Mouse (Mus musculus) lung, adult 18-20 months (tissue): ENCODE measurements around the gene U2af1.
"Not testable (repeated sequence)": the region's sequence is repeated elsewhere in the genome, so short reads cannot be mapped to it uniquely, and the experiment has no call there.

ENCODE experiments used
- DNase-seq, 2 experiments: peaks; one replicate each; pipeline ENCODE4 v3.0.0; 2022; ENCODE audit warnings: mixed read lengths in 2 of 2

The U2af1 gene

DNA sequence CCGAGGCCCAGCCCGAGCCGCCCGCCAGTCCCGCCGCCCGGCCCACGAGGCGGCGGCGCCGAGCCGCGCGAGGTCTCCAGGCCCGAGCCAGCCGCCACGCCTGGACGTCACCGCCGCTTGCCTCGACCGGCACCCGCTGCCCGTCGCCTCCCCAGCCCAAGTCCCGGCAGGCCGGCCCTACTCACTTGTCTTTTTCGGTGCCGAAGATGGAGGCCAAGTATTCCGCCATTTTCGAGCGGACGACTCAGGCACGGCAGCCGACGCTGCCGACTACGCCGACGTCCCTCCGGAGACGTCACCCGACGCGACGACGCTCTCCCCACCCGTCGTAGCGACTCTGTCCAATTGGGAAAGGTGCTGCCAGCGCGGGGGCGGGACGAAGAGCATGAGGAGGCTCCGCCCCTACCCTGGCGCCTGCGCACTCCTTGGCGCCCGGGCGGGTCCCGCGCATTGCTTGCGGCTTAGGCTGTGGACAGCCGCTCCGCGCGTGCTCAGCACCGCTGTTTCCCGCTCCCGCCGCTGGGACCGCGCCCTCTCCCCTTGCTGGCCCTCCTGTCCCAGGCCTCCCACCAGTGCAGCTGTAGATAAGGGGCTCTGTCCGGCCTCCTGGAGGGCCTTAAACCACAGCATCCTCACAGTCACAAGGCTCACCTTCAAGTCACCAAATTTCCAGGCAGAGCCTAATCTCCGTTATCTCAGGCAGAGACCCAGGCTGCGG, at the start of gene U2af1:
TSS of gene U2af1 (minus strand) at position 425 of the 718 bp plus-strand sequence.
- peak; percentile 97 to 98 for DNase-seq

DNA sequence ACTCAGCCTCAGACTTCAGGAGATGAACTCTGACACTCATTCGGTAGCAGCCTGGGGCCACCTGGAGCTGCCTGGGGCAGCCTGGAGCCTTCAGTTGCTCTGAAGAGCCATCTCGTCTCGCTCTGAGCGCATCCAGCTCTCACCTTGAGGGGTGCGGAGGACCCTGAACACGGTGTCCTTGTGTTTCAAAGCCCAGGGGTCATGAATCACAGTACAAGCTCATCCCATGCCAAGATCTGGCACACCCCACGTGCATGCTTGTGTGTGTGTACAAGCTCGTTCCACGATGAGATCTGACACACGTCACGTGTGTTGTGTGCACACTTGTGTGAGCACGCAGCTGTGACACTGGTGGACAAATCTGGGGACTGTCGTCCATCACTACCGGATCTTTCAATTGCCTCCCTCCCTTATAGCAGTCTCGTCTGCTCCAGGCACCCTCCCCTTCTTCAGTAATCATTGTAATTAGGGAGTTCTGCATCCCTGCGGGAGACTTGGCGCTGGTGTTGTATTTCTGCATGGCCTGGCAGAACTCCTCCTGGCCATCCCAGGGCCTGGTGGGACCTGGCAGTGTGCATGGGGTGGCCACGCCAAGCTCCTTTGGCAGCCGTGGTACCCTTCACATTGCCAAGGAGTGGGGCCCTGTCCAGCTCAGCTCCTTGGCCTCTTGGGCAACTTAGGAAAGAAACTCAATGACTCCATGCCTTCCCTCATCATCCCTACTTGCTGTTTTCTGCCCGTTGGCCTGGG, 46.8 kb upstream of the U2af1 start:
- DNase-seq, result no peak

- DNase-seq, result peak; percentile 75 to 83
Measured at GRCm38 (mm10) chr17:31703276-31703980, 44.7 kb upstream of the U2af1 start.

- DNase-seq, result no peak
Measured at GRCm38 (mm10) chr17:31698347-31698746, 39.7 kb upstream of the U2af1 start.

DNA sequence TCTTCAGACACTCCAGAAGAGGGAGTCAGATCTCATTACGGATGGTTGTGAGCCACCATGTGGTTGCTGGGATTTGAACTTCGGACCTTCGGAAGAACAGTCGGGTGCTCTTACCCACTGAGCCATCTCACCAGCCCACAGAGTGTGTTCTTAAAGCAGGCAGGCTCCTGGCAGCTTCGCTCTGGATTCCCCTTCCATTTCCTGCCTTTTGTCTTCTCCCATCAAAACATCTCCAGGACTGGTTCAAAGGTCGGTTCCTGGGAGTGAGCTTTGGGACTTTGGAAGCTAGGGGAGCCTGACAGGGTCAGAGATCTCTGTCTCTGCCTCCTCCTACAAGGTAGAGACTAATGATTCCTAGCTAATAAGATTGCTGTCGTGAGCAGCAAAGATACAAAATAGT, 36.7 kb upstream of the U2af1 start:
- not testable (repeated sequence) for DNase-seq

GRCm38 (mm10) chr17:31694949-31695348, 36.3 kb upstream of the U2af1 start:
- DNase-seq, result no peak

DNA sequence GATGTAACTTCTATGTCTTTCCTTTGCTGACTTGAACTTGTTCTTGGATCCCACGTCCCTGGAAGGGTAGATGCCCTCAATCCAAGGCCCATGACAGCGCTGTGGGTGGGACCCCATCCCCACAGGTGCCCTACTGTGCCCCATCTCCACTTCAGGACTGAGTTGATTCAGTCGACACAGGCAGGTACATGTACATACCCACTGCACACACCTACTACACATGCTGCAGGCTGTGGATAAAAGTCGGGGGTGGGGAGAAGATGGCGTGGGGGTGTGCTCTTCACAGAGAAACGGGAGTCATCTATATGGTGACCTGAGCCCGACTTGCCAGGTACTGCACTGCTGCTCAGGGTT, 35.3 kb upstream of the U2af1 start:
- no peak for DNase-seq

- DNase-seq, result peak; percentile 84 to 89
Measured at GRCm38 (mm10) chr17:31693330-31694022, 34.8 kb upstream of the U2af1 start.

DNA sequence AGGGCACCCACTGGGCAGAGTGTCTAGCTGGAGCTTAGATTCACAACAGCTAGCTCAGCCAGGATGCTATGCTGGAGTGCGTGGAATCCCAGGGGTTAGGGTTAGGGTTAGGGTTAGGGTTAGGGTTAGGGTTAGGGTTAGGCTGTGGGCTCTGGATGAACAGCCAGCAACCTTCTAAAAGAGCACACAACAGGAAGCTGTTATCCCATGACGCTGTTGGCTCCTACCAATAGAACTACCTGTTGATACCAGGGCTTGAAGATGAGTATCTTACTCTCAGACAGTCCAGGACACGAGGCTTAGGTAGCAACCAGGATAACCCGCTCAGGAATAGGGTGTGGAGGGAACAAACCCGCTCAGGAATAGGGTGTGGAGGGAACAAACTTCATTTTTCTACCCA, 34.2 kb upstream of the U2af1 start:
- DNase-seq, result no peak

- peak; percentile 45 to 68 for DNase-seq
Measured at GRCm38 (mm10) chr17:31689606-31690005, 30.9 kb upstream of the U2af1 start.

DNA sequence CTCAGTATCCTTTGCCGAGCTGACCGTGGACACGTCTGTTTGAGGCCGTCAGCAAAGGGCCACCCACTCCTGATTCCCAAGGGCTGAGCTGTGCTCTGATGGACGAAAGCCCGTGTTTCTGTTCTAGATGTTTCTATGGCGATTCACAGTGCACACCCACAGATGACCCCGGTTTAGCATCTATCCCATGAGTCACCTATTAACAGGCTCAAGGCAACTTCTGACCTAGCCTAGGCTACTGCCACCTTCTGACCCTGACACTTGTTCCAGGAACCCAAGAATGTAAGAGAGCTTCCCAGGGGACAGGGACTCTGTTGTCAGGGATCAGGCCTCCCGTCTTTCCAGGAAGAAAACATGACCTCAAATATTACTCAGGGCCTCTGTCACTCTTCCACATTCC, 29.4 kb upstream of the U2af1 start:
- DNase-seq, result peak in 1 of 2 experiments; percentile 26

DNA sequence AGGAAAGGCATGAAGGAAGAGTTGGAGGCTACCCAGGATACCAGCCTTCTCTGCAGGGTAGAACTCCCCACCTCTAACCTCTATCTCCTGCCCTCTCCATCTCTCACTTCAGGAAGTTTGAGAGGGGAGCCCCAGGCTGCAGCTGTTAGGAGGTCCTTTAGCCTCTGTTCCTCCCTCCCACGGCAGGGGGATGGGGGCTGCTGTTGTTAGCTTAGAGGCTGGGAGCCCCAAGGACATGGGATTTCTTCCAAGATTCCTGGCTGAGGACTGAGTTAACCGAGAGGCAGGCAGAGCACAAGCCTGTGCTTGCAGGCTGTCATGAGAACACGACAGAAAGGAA, 27.5 kb upstream of the U2af1 start:
- DNase-seq, result peak in 1 of 2 experiments; percentile 27

GRCm38 (mm10) chr17:31685514-31686224, 27.0 kb upstream of the U2af1 start:
- peak; percentile 84 to 90 for DNase-seq

- DNase-seq, result no peak
Measured at GRCm38 (mm10) chr17:31680450-31680849, 21.8 kb upstream of the U2af1 start.

GRCm38 (mm10) chr17:31677507-31677906, 18.8 kb upstream of the U2af1 start, which contains the start of gene Cryaa:
Cryaa (plus strand) TSS chr17:31677807.
- DNase-seq, result no peak

DNA sequence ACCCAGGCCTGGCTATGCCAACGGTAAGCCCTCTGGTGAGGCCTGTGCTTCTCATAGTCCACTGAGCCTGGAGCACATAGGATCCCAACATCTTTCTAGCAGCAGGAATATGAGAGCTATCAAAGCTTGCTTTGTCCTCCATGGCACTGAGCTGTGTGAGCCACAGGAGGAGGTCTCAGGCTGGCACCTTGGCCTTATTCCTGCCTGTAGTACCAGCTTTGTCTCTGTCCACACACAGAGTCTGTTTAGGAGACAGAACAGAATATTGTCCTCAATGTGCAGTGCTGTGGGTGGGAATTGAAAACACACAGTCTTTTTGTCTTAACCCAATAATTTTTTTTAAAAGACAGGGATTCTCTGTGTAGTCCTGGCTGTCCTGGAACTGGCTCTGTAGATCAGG, 15.7 kb upstream of the U2af1 start:
- no peak for DNase-seq

GRCm38 (mm10) chr17:31672279-31672678, 13.6 kb upstream of the U2af1 start:
- no peak for DNase-seq

DNA sequence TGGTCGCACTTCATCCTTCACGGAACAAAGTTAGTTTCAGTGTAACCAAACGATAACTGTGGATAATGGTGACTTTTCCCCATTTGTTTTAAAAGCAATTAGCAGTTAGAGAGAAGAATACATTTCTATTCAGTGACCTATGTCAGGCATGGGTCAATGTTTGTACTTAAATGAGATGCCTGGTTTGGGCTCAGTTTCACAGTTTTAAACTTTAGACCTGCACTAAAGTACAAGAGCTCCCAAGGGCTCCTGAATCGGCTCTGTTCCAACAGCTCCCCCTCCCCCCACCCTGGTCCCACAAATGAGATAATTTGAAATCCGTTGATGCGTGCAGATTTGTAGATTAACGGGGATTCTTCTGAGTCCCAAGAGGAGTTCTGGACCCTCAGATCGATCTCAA, 13.0 kb upstream of the U2af1 start:
- no peak for DNase-seq

DNA sequence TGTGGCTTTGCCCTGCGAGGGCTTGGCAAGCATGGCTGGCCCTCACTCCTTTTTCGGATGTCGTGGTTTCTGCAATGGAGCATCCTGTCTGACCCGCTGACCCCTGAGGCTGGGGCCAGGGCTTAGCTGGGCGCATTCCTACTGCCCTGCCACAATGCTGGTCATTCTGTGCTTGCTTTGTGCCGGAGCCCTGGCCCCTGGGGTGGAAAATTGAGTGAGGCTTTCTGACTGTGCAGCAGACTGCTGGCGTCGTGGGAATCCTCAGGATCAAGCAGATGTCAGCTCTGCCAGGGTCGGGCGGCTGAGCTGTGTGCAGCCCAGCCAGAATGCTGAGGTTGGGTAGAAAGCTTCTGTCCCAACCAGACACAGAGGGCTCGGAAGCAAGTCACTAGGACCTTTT, 11.5 kb upstream of the U2af1 start:
- DNase-seq, result no peak

DNA sequence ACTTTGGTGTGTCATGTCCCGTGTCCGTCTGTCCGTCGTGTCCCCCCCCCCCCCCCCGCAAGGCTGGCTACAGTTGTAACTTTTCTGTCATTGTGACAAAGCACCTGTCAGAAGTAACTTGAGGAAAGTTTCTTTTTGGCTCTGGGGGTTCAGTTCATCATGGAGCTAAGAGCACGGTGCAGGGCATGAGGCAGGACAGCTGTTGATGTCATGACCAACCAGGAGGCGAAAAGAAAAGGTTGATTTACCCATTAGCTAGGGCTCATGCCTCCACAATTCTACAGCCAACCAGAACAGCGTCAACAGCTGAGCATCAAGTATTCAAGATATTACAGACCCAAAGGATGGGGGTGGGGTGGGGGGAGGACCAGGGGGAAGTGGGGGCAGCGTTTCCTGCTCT, 9.6 kb upstream of the U2af1 start:
- DNase-seq, result no peak

GRCm38 (mm10) chr17:31664760-31665159, 6.1 kb upstream of the U2af1 start:
- DNase-seq, result peak; percentile 83 to 88

GRCm38 (mm10) chr17:31662855-31663254, 4.2 kb upstream of the U2af1 start:
- no peak for DNase-seq
